Mouse (Mus musculus) splenic B cell, adult 2 months (primary cell): ENCODE data around the gene Tshz3.

Experiments
- DNase-seq: peaks from one replicate; pipeline ENCODE4 v3.0.0-alpha.2; 2011; ENCODE audit warnings: low read depth, low spot score
- H3K27me3 ChIP-seq: 2 replicates; pipeline ENCODE4 v1.6.1; 2012; ENCODE audit warnings: mild to moderate bottlenecking, low read length, moderate library complexity, mixed read lengths; ENCODE audit not compliant: control insufficient read depth, poor library complexity, insufficient read depth, severe bottlenecking
- H3K36me3 ChIP-seq: 2 replicates; pipeline ENCODE4 v1.6.1; 2012; ENCODE audit warnings: mild to moderate bottlenecking, low read length, moderate library complexity, mixed read lengths; ENCODE audit not compliant: control insufficient read depth, poor library complexity, insufficient read depth, severe bottlenecking

Tshz3 gene

DNA sequence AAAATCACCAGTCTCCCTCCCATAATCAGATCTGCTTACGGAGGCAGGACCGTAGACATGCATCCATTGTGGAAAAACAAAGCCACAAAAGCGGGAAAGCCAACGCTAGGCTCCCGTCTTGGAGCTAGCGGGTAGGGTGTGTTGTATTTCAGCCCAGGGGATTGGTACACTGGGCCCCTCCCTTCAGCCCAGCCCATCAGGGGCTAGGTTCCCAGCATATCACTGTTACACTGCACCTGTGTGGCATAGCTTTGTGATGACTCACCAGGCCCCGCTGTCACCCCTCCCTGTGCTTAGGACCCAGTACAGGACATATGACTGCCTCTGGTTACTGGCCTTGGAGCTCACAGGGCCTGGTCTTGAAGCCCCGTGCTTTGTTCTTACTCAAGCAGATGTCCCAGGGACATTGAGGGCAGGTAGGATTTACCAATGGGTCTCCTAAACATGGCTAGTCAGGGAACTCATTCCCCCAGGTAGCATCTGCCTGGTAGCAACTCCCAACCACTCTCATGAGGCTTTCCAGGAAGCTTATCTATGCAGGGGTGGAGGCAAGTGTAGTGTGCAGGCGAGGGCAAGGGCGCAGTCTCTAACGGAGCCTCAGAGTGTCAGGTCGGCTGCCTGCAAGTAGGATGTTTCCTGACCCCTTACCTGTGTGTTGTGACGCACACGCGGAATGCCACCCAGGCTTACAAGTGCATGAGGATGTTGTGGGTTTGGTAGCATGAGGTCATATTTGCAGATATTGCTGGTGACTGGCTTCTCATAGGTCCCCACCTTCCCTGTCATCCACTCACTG is 98.7 kb downstream of the Tshz3 start:
- Histone ChIP-seq H3K36me3 (no peaks in the 10 kb centered on the region), H3K27me3 (no peaks in the 10 kb centered on the region)
- DNase-seq, result no peak
